Mouse (Mus musculus): ENCODE results near the gene Anapc2.

GRCm38 (mm10) chr2:25228431-25228889 is 43.8 kb upstream of the Anapc2 start:
- TF ChIP-seq CHD2 (IDR thresholded peaks at IDR 0.05; ENCODE audit: low read length) (0 out of 2 replicates have a peak, but pooled peaks have one; percentile 40), IRF4 (IDR thresholded peaks at IDR 0.05; ENCODE audit: low read depth, low read length) (no peak; the same call in 1 of the 2 replicates), PAX5 (IDR thresholded peaks at IDR 0.05; ENCODE audit: low read length) (no peak), CTCF (conservative IDR thresholded peaks at IDR 0.05 in 1 of 2, IDR thresholded peaks at IDR 0.05 in 1 of 2; ENCODE audit: low read depth in 2 of 2, low read length in 2 of 2) (peak; percentile 80 to 95), UBTF (IDR thresholded peaks at IDR 0.05; ENCODE audit: low read depth, low read length) (0 out of 2 replicates have a peak, but pooled peaks have one; percentile 54), E2F4 (IDR thresholded peaks at IDR 0.05; ENCODE audit: insufficient replicate concordance, low read depth, low read length) (no peak), ELF1 (IDR thresholded peaks at IDR 0.05; ENCODE audit: low read depth, low read length) (peak; percentile 75)

All from CH12.LX (cell line).